Mouse (Mus musculus) embryonic fibroblast, embryonic 13.5 days (primary cell): Measurements from ENCODE around the gene Gemin7.
A peak's percentile ranks its signal among the peaks of the same experiment; 100 is the strongest.

ENCODE experiments used
- CTCF ChIP-seq: IDR thresholded peaks from 2 replicates; pipeline ENCODE4 v1.5.1; 2011; ENCODE audit warnings: mild to moderate bottlenecking, control low read depth, low read length, moderate library complexity, borderline replicate concordance; ENCODE audit not compliant: insufficient read depth
- POLR2A ChIP-seq: IDR thresholded peaks from 2 replicates; pipeline ENCODE4 v1.6.1; 2011; ENCODE audit warnings: low read depth, mild to moderate bottlenecking, control low read depth, low read length, moderate library complexity

GRCm38 (mm10) chr7:19577141-19577852 lies at the start of gene Gemin7, which contains the start of gene Zfp296:
- TF ChIP-seq CTCF: no peak
- TF ChIP-seq POLR2A: peak; percentile 24; the same call in 1 of the 2 replicates
